Comparison of ENCODE assay signal across 13 mouse cellular contexts in the genomic region with DNA sequence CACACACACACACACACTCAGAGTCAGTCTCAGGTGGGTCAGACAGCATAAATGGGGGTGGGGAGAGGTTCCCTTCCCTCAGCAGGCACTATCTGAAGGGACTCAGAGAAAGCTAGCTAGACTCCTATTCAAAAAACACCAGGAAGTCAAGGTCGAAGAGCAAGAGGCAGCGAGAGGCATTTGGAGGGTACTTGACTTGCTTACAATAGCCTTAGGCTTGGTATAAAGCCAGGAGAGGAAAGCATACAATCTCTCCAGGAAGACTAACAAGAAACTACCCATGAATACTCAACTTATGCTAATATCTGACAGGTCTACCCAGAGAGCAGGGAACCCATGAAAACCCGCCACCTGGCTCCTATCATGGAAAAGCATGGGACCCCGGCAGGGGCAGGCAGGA.
DNase-seq lines count a peak whose midpoint lies in the region; ATAC-seq and TF ChIP-seq lines count a peak whose summit lies in the region.
"Had no signal": no experiment of that assay in that cellular context is flagged by ENCODE, and none has a peak within 500 bp of the region (broad histone marks: within the 10 kb centered on the region; RNA-seq: fewer than 3 reads in every experiment).

No protein-coding gene starts in this region.

- H3K4me1 ChIP-seq in heart, adult 2 months (ENCODE audit: control insufficient read depth, insufficient read depth, low read length): peaks cover 3% of the 10 kb centered on the region
- peaks cover 22% of the 10 kb centered on the region for H3K4me1 ChIP-seq in kidney, embryonic 16.5 days (ENCODE audit: insufficient read depth, low read length)
- H3K4me1 ChIP-seq in liver, embryonic 11.5 days (replicated peaks; ENCODE audit: control insufficient read depth, insufficient read depth, low read length): peaks cover 56% of the 10 kb centered on the region
- H3K4me1 ChIP-seq in intestine, embryonic 15.5 days (replicated peaks): peaks cover 8% of the 10 kb centered on the region; the same call in 1 of the 2 replicates
- H3K4me1 ChIP-seq: forebrain, embryonic 12.5 days had no signal

- no peaks in the 10 kb centered on the region for H3K9me3 ChIP-seq in kidney, embryonic 16.5 days (ENCODE audit: low read length)
- no peaks in the 10 kb centered on the region for H3K9me3 ChIP-seq in liver, embryonic 11.5 days (ENCODE audit: control insufficient read depth, low read length)
- no peaks in the 10 kb centered on the region for H3K9me3 ChIP-seq in intestine, embryonic 15.5 days
- H3K9me3 ChIP-seq: forebrain, embryonic 12.5 days; G1E had no signal

- no peak overlapping the region for H3K9ac ChIP-seq in heart, adult 2 months (ENCODE audit: low read depth, low read length)
- H3K9ac ChIP-seq in kidney, embryonic 16.5 days (replicated peaks; ENCODE audit: low read length): no peak overlapping the region
- peak overlapping the region; percentile 51 for H3K9ac ChIP-seq in liver, embryonic 11.5 days (ENCODE audit: low read depth, low read length)
- H3K9ac ChIP-seq in intestine, embryonic 15.5 days: no peak overlapping the region
- H3K9ac ChIP-seq: forebrain, embryonic 12.5 days had no signal

- TF ChIP-seq CTCF in heart, adult 2 months (IDR thresholded peaks at IDR 0.05): no peak

- peak overlapping the region; percentile 19; the same call in 1 of the 2 replicates for H3K27ac ChIP-seq in heart, adult 2 months
- H3K27ac ChIP-seq in kidney, embryonic 16.5 days (ENCODE audit: low read length): peak overlapping the region; percentile 66
- H3K27ac ChIP-seq in liver, embryonic 11.5 days (ENCODE audit: low read depth, low read length): peak overlapping the region; percentile 93
- no peak overlapping the region for H3K27ac ChIP-seq in intestine, embryonic 15.5 days
- H3K27ac ChIP-seq: forebrain, embryonic 12.5 days had no signal

- DNase-seq in heart, adult 2 months: no peak
- no peak for DNase-seq in heart, adult 9 months (ENCODE audit: low spot score in 2 of 2)
- no peak for DNase-seq in kidney, postnatal 4 days
- DNase-seq in liver, embryonic 11.5 days (ENCODE audit: low spot score): no peak
- DNase-seq in lung, postnatal 14 days: peak; percentile 27
- DNase-seq in B cell, adult 2 months: no peak
- DNase-seq: cerebellum, adult 8-10 months; left cerebral cortex, postnatal 4 days; right cerebral cortex, postnatal 25 days had no signal

- no peak overlapping the region for H3K4me2 ChIP-seq in kidney, embryonic 16.5 days (replicated peaks; ENCODE audit: low read depth, low read length)
- H3K4me2 ChIP-seq in liver, embryonic 11.5 days: peak overlapping the region; percentile 66; the same call in 1 of the 2 replicates
- H3K4me2 ChIP-seq in intestine, embryonic 15.5 days (replicated peaks): no peak overlapping the region
- H3K4me2 ChIP-seq: forebrain, embryonic 12.5 days had no signal

- 45% methylated on average over 4 of the region's 4 CpGs for WGBS in heart, adult 2 months
- 74% methylated on average over 4 of the region's 4 CpGs for WGBS in kidney, embryonic 16.5 days
- 68% methylated on average over 4 of the region's 4 CpGs for WGBS in liver, embryonic 11.5 days
- WGBS in intestine, embryonic 15.5 days: 65% methylated on average over 4 of the region's 4 CpGs

- TF ChIP-seq POLR2A in heart, adult 2 months (IDR thresholded peaks at IDR 0.05; ENCODE audit: insufficient read depth, low read depth, low read length): no peak

- ATAC-seq in kidney, embryonic 16.5 days (ENCODE audit: low FRiP score, low TSS enrichment): no peak; the same call in 1 of the 2 replicates
- ATAC-seq in liver, embryonic 11.5 days (replicated peaks; ENCODE audit: low FRiP score): no peak
- no peak for ATAC-seq in intestine, embryonic 15.5 days

- intact Hi-C loops in heart, adult 2 months (cut with DNase I): no loop called here

- H3K79me2 ChIP-seq in heart, adult 2 months (replicated peaks; ENCODE audit: control insufficient read depth, insufficient read depth, low read length): no peaks in the 10 kb centered on the region

- H3K27me3 ChIP-seq in heart, adult 2 months (ENCODE audit: control insufficient read depth, insufficient read depth, low read length): no peaks in the 10 kb centered on the region
- no peaks in the 10 kb centered on the region for H3K27me3 ChIP-seq in kidney, embryonic 16.5 days (ENCODE audit: insufficient read depth, low read length)
- H3K27me3 ChIP-seq in liver, embryonic 11.5 days (replicated peaks; ENCODE audit: control insufficient read depth, insufficient read depth, low read length): no peaks in the 10 kb centered on the region
- H3K27me3 ChIP-seq in intestine, embryonic 15.5 days (replicated peaks): no peaks in the 10 kb centered on the region
- H3K27me3 ChIP-seq: forebrain, embryonic 12.5 days had no signal

- TF ChIP-seq EP300 in heart, adult 2 months (IDR thresholded peaks at IDR 0.05; ENCODE audit: insufficient read depth, low read depth, low read length): no peak

- no peak overlapping the region for H3K4me3 ChIP-seq in heart, adult 2 months
- H3K4me3 ChIP-seq in kidney, embryonic 16.5 days (ENCODE audit: low read length): no peak overlapping the region
- no peak overlapping the region for H3K4me3 ChIP-seq in liver, embryonic 11.5 days (ENCODE audit: low read depth, low read length)
- no peak overlapping the region for H3K4me3 ChIP-seq in intestine, embryonic 15.5 days (replicated peaks)
- H3K4me3 ChIP-seq: forebrain, embryonic 12.5 days had no signal

- H3K36me3 ChIP-seq in heart, adult 2 months (ENCODE audit: control insufficient read depth, insufficient read depth, low read length): peaks cover 7% of the 10 kb centered on the region; the same call in 1 of the 2 replicates
- H3K36me3 ChIP-seq in kidney, embryonic 16.5 days (ENCODE audit: insufficient read depth, low read length): peaks cover 35% of the 10 kb centered on the region
- peaks cover 23% of the 10 kb centered on the region for H3K36me3 ChIP-seq in liver, embryonic 11.5 days (ENCODE audit: control insufficient read depth, insufficient read depth, low read length)
- H3K36me3 ChIP-seq in intestine, embryonic 15.5 days: peaks cover 19% of the 10 kb centered on the region; the same call in 1 of the 2 replicates
- H3K36me3 ChIP-seq: G1E had no signal
